Mouse (Mus musculus): Measurements from ENCODE around the gene Slc22a23.
A peak's percentile ranks its signal among the peaks of the same experiment; 100 is the strongest.
"Not testable (repeated sequence)": the region's sequence is repeated elsewhere in the genome, so short reads cannot be mapped to it uniquely, and the experiment has no call there.

Slc22a23 gene

DNA sequence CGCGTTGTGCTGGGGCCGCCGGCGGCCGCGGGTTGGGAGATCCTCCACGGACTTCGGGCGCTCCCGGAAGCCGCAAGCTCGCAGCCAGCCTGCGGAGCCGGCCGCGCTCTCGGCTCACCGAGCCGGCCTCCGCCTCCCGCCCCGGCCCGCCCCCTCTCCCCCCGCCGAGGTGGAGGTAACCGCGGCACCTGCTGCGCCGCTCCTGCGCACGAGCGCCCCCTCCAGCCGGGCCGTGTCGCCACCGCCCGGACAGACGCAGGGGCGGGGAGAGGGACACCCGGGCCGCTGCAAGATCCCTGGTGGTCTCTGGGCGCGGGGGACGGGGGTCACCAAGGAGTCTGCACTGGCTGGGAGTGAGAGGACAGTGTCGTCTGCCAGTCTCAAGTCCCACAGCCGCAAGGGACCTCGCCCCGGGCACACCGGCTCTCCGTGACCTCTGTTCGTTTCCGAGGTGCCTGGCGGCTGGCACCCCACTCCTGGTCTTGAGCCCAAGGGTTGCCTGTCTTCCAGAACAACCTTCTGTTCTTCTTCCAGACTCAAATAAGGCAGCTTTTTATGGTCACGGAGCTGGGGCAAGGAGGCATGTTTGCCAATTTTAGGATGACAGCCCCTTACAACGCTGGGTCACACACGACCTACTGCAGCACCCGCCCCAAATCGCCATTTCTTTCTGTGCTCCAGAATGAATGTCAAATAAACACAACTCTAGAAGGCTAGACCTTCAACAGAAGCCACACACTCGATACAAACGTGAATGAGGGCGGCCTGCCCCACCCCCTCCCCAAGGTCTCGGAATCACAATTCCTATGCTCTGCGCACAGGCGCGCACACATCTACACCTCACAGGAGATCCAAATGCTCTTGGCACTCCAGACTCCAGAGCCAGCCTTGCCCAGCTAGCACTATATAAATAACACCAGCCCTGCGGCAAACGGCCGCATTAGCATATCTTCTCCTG, at the start of gene Slc22a23:
Gene Slc22a23, minus strand, starts transcription at position 55 of the 958 bp plus-strand sequence.
- peak; percentile 34 for DNase-seq (ENCODE audit: low read depth, low spot score)

DNA sequence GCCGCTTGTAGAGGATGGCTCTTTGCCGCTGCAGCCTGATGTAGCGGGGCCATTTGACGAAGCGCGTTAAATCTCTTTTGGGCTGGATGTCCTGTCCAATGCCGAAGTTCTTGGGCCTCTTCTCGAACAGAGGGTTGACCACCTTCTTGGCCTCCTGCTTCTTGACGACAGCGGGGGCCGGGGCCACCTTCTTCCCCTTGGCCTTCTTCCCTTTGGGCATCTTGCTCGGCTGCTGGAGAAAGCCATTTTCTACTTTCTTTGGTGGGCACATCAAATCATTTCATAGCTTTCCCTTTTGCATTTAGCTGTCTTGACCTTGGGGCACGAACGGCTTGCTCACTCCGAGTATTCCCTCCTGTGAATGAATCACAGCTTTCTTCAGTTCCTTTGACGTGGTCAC, 49.3 kb upstream of the Slc22a23 start:
- not testable (repeated sequence) for DNase-seq (ENCODE audit: low read depth, low spot score)

- no peak for DNase-seq (ENCODE audit: low read depth, low spot score)
These were observed 47.4 kb upstream of the Slc22a23 start for GRCm38 (mm10) chr13:34392376-34392775.

- no peak for DNase-seq (ENCODE audit: low read depth, low spot score)
These were observed 43.2 kb upstream of the Slc22a23 start for GRCm38 (mm10) chr13:34388219-34388618.

DNA sequence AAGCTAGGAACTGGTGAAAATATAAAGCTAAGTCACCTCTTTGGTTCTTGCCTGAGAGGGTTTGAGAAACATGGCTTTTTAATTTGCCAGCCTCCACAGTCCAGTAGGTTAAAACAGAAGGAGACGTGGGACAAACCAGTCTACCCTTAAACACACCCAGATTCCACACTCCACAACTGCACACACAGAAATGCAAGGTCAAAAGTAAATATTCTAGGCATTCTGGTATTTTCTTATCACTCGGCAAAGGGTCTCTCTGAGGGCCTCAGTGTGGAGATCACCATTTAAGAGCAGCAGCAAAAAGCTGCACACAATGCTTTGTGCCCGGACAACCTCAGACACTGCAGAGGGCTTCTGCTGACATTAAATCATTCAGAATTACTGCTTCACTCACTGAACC, 38.4 kb upstream of the Slc22a23 start:
- no peak for DNase-seq (ENCODE audit: low read depth, low spot score)

DNA sequence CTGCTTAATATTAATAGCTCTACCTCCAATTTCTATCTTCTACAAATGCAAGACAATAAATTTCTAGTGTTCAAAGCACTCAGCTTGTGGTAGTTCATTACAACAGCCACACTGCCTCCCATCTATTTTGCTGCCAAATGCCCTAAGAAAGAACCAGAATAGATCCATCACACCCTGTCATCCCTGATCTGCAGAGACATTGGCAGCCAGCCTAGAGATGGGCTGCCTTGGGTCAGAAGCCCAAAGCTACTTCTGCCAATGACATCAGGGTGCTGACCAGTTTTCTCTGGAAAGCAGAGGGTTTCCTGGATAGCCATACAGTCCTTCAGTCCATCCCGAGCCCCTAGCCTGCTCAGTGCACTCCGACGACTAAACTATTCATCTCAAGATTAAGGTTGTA, 33.9 kb upstream of the Slc22a23 start:
- no peak for DNase-seq (ENCODE audit: low read depth, low spot score)

DNA sequence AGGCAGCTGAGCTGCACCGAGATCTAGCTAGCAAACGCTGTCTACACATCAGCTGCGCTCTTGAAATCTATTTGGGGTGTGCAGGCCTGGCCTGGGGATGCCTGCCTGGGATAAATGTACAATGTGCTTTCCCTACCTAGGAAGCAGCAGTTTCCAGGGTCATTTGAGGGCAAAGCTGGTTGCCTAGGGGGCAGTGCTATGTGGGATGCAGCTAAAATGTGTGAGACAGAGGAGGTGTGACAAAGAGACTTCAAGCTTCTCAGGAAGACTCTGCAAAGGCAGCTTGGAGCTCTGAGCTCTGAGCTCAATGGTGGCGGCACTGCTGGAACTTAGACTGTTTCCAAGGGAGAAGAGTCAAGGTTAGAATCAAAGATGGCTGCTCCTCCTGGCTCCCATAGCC, 30.2 kb upstream of the Slc22a23 start:
- no peak for DNase-seq (ENCODE audit: low read depth, low spot score)

GRCm38 (mm10) chr13:34372870-34373478, 28.0 kb upstream of the Slc22a23 start:
- DNase-seq (ENCODE audit: low read depth, low spot score) = no peak

- no peak for DNase-seq (ENCODE audit: low read depth, low spot score)
These were observed 27.2 kb upstream of the Slc22a23 start for GRCm38 (mm10) chr13:34371951-34372869.

DNA sequence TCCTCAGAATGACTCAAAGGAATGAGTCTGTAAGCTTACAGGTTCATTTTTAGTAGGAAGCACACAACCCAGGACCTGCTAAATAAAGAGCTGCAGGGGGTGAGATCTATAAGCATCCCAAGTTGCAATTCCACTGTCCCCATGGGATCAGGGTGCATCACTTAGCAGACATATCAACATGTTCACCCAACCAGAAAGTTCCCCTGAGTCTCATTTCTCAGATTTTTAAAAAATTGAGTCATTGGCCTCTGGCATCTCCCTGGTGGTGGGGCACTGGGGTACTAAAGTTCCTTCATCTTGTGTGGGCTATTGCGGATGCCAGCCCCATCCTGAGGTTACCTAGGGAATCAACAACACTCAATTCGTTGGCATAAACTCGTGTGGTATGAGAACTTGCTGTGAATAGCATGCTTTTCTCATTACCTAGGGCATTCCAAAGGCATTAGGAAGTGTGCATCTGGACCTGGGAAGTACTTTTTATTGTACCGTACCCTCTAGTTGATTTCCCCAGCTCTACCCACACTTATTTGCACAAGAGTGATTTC, 25.4 kb upstream of the Slc22a23 start:
- DNase-seq (ENCODE audit: low read depth, low spot score) = no peak

- DNase-seq (ENCODE audit: low read depth, low spot score) = no peak
These were observed 20.2 kb upstream of the Slc22a23 start for GRCm38 (mm10) chr13:34365226-34365625.

DNA sequence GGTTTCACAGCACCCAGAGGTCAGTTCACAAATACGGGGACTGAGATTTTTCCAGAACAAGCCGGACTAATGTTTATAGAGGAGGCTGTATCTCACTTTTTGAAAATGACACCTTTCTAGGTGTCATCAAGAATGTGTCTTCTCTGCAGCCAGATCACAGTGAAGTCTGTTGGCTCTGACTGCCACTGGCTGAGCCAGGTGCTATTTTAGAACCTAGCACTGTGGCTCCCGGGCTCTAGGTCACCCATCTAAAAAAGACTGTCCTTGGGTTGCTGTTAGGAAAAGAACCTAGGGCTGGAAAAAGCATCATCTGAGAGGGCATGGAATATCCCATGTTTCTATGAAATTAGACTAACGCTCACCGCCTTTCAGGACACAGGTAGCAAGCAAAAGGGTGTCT, 10.7 kb upstream of the Slc22a23 start:
- DNase-seq (ENCODE audit: low read depth, low spot score) = no peak

- DNase-seq (ENCODE audit: low read depth, low spot score) = no peak
These were observed 10.0 kb upstream of the Slc22a23 start for GRCm38 (mm10) chr13:34354830-34355624.

GRCm38 (mm10) chr13:34353241-34353640, 8.3 kb upstream of the Slc22a23 start:
- DNase-seq (ENCODE audit: low read depth, low spot score) = no peak

DNA sequence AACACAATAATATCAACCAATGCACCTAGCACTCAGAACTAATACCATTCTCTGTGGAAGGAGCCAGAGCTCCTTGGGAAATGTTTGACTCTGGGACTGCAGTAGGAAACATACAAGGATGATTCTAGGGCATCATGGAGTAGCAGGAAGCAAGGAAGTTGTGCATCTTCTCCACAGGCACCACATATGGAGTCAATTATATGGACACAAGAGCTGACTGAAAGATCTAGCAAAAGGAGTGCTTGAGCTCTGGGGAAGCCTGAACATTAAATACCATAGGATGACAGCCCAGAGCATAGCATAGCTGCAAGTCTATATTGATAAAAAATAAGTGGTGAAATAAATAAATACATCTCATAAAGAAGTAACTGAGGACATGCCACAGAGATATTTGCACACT, 6.5 kb upstream of the Slc22a23 start:
- DNase-seq (ENCODE audit: low read depth, low spot score) = no peak

GRCm38 (mm10) chr13:34347960-34348889, 3.2 kb upstream of the Slc22a23 start:
- no peak for DNase-seq (ENCODE audit: low read depth, low spot score)

DNA sequence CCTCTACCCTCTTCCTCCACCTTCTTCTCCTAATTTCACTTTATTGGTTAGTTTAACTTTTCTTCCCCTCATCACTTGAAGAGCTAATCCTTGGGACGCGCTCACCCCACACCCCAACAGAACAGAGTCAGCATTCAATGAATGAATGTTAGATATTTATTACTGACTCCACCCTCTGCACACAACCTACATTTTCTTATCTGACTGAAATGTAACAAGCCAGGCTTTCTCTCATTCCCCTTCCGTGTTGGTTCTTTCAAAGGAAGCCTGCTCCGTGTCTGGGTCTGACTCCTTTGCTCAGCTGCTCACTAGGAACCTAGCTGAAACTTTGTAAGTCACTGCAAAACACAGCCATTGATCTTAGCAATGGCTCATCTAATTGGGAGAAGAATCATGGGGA, 1.8 kb upstream of the Slc22a23 start:
- no peak for DNase-seq (ENCODE audit: low read depth, low spot score)

- no peak for DNase-seq (ENCODE audit: low read depth, low spot score)
These were observed 1.3 kb upstream of the Slc22a23 start for GRCm38 (mm10) chr13:34346238-34346637.

DNA sequence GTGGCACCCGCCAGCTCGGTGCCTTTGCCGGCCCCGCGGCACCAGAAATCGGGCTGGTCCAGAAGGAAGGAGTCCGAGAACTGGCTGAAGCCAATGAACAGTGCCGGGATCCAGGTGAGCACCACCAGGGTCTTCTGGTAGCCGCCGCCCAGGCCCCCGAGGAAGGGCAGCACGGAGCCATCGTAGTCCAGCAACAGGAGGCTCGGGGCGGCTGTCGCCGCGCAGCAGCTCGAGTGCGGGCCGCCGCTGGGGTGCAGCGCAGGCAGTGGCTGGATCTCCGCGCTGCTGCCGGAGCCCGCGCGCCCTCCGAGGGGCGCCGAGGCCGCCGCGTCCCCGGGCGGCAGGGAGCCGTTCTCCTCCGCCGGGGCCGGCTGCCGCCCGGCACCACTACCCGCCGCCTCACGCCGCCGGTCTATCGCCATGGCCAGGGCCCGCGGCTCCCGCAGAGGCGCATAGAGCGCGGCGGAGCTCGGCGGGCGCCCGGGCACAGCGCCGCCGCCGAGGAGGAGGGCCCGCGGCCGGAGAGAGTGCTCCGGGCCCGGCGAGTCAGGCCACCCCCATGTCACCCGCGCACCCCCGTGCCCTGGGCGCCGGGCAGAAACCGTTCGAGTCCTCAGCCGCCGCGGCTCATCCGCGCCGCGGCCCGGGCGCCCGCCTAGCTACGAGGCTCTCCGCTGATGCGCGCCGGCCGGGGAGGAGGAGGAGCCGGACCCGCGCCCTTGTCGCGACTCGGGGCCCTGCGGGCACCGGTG, 430 bp downstream of the Slc22a23 start:
- no peak for DNase-seq (ENCODE audit: low read depth, low spot score)
